Mouse (Mus musculus) heart, postnatal 0 days (tissue): ENCODE measurements at regions not wholly inside any gene's neighbourhood (a gene's known extent, or its start where the extent isn't known, plus 50 kb on each side); places are given as distances from the start of the nearest gene placed in this dataset.

Source experiments
- ATAC-seq: fragments of 200-750 bp; cut with Nextera tagmentation; 2 replicates; pipeline ENCODE4 v1.8.0; 2017; ENCODE audit warnings: low read depth, moderate number of reproducible peaks, moderate library complexity; ENCODE audit not compliant: insufficient read depth
- DNase-seq: peaks from one replicate; pipeline ENCODE4 v3.0.0-alpha.2; 2016; ENCODE audit warnings: low spot score
- H3K27ac ChIP-seq: fragments of 300-500 bp; sonication (generic); 2 replicates; pipeline ENCODE4 v1.5.1; 2014; ENCODE audit warnings: low read depth, mild to moderate bottlenecking
- H3K27me3 ChIP-seq: fragments of 300-500 bp; sonication (generic); 2 replicates; pipeline ENCODE4 v1.6.1; 2014; ENCODE audit warnings: low read length, mixed read lengths; ENCODE audit not compliant: control insufficient read depth, insufficient read depth
- H3K36me3 ChIP-seq: fragments of 300-500 bp; sonication (generic); replicated peaks from 2 replicates; pipeline ENCODE4 v1.6.1; 2014; ENCODE audit warnings: low read length, mixed read lengths; ENCODE audit not compliant: control insufficient read depth, insufficient read depth
- H3K4me1 ChIP-seq: fragments of 300-500 bp; sonication (generic); 2 replicates; pipeline ENCODE4 v1.6.1; 2014; ENCODE audit warnings: antibody characterized with exemption; ENCODE audit not compliant: control insufficient read depth, insufficient read depth
- H3K4me2 ChIP-seq: fragments of 300-500 bp; sonication (generic); 2 replicates; pipeline ENCODE4 v1.6.1; 2014; ENCODE audit warnings: low read depth, mild to moderate bottlenecking, low read length, moderate library complexity
- H3K4me3 ChIP-seq: fragments of 300-500 bp; sonication (generic); 2 replicates; pipeline ENCODE4 v1.5.1; 2014; ENCODE audit warnings: low read depth, low read length
- H3K9ac ChIP-seq: fragments of 300-500 bp; sonication (generic); replicated peaks from 2 replicates; pipeline ENCODE4 v1.6.1; 2014; ENCODE audit warnings: low read depth, low read length, mixed read lengths
- H3K9me3 ChIP-seq: fragments of 300-500 bp; sonication (generic); replicated peaks from 2 replicates; pipeline ENCODE4 v1.6.1; 2016; ENCODE audit warnings: low read length; ENCODE audit not compliant: control insufficient read depth
- CTCF ChIP-seq: IDR thresholded peaks from 2 replicates; pipeline ENCODE4 v1.5.1; 2016; ENCODE audit warnings: antibody characterized with exemption, control low read depth, low read depth
- EP300 ChIP-seq: IDR thresholded peaks from 2 replicates; pipeline ENCODE4 v1.6.1; 2016; ENCODE audit warnings: antibody characterized with exemption, low read depth
- WGBS: fragments of 180-500 bp; shearing (Covaris S2); extraction: QIAGEN DNeasy Blood & Tissue Kit; methylation state at CpG from one replicate; pipeline ENCODE4 v1.1.7; 2014; 5-methylcytosine and 5-hydroxymethylcytosine counted together

DNA sequence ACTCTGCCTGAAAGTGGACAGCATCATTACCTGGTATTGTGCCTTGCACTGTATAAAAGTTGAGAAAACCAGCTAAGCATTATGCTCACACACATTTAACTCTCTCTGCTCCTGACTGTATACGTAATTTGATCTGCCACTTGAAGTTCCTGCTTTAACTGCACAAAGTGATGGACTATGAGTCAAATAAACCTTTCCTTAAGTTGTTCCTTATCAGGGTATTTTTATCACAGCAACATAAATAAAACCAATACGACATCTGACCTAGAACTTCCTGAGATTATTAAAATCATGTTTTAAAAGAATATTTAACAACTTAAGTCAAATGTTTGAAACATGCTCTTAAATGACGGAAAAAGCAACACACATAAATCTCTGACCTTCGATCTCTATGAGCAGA is 134.9 kb upstream of the Meis1 start:
- Histone ChIP-seq H3K4me3 (no peak overlapping the region), H3K9me3 (no peaks in the 10 kb centered on the region), H3K36me3 (no peaks in the 10 kb centered on the region), H3K4me2 (no peak overlapping the region), H3K9ac (no peak overlapping the region), H3K4me1 (no peaks in the 10 kb centered on the region), H3K27me3 (no peaks in the 10 kb centered on the region), H3K27ac (no peak overlapping the region)
- no peak for ATAC-seq
- TF ChIP-seq CTCF = no peak
- TF ChIP-seq EP300 = no peak
- DNase-seq = no peak
- 73% methylated on average over 4 of the region's 4 CpGs for WGBS

DNA sequence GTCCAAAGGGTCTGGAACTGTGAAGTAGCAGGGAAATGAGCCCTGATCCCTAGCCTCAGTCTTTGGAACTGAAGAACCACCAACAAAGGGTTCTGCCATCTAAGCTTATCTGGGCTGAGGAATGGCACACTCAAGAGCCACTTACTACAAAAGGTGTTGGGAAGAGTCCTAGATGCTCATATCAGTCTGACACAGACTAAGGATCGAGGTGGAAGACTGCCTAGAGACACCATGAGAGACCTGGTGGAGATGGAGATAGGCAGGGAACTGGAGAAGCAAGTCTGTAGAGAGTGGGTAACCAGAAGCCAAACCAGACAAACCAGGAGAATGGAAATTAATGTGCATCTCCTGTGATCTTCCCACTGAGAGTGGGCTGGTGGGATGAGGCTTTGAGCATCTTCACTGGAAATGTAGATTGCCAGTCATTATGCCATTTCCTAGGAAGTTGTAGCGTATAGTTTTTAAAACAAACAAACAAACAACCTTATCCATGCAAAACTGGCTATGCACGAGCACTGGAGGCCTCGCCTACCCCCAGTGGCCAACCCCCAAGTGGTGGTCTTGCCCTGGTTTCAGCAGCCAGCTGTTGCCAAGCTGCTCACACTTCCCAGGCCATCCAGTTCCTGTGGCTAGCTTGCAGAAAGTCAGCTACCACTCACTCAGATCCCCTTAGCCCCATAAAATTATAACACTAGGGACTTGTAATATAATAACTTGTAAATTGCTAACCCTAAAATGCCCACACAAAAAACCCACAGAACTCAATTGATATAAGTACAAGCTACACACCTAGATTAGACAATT is 136.2 kb upstream of the Meis1 start:
- H3K4me1 ChIP-seq = no peaks in the 10 kb centered on the region
- H3K4me2 ChIP-seq = no peak overlapping the region
- H3K27me3 ChIP-seq = no peaks in the 10 kb centered on the region
- no peaks in the 10 kb centered on the region for H3K9me3 ChIP-seq
- no peak overlapping the region for H3K27ac ChIP-seq
- ATAC-seq (no peak), DNase-seq (no peak)
- no peaks in the 10 kb centered on the region for H3K36me3 ChIP-seq
- TF ChIP-seq EP300 (no peak), CTCF (no peak)
- WGBS = 76% methylated on average over 4 of the region's 4 CpGs
- H3K4me3 ChIP-seq = no peak overlapping the region
- no peak overlapping the region for H3K9ac ChIP-seq

DNA sequence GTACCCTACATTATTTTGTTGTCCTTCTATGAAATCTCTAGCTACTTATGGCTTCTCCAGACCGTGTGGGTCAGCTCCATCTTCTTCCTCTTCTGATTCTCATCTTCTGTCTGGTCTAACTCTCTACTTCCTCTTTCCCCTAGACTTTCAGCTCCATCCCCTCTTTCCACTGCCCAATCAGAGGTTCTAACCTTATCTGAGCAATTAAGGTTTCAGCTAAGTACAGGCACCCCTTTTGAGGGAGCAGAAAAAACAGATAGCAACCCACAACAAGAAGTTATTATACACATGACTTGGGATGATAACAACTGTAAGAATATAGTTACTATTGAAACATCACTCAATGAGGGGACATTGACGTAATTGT is 136.8 kb upstream of the Meis1 start:
- Histone ChIP-seq H3K27ac (no peak overlapping the region), H3K36me3 (no peaks in the 10 kb centered on the region), H3K4me2 (no peak overlapping the region), H3K9me3 (no peaks in the 10 kb centered on the region), H3K4me3 (no peak overlapping the region), H3K4me1 (no peaks in the 10 kb centered on the region), H3K27me3 (no peaks in the 10 kb centered on the region), H3K9ac (no peak overlapping the region)
- DNase-seq (no peak), ATAC-seq (no peak)
- TF ChIP-seq EP300 (no peak), CTCF (no peak)
- WGBS = 74% methylated on average over 2 of the region's 2 CpGs

DNA sequence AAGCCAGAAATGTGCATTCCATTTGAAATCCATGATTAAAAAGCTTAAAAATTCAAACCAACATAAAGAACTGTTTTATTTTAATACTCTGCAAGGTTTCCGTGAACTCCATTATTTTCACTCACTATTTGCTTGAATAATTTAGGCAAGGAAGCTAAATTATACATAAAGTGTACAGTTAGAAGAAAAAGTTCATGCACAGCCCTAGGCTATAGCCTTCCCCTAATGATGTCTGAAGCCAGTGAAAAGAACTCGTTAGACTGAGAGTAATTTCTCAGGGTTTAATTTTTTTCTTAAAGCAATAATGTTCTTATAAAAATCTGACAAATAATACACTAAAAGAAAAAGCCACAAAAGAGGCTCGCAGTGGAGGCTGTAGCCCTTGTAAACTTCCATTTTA is 141.4 kb upstream of the Meis1 start:
- Histone ChIP-seq H3K36me3 (no peaks in the 10 kb centered on the region), H3K4me1 (no peaks in the 10 kb centered on the region), H3K9ac (no peak overlapping the region), H3K27me3 (no peaks in the 10 kb centered on the region), H3K9me3 (no peaks in the 10 kb centered on the region), H3K4me2 (no peak overlapping the region), H3K27ac (no peak overlapping the region), H3K4me3 (no peak overlapping the region)
- DNase-seq = no peak
- 64% methylated on average over 3 of the region's 3 CpGs for WGBS
- no peak for TF ChIP-seq EP300
- TF ChIP-seq CTCF = no peak
- ATAC-seq = no peak

DNA sequence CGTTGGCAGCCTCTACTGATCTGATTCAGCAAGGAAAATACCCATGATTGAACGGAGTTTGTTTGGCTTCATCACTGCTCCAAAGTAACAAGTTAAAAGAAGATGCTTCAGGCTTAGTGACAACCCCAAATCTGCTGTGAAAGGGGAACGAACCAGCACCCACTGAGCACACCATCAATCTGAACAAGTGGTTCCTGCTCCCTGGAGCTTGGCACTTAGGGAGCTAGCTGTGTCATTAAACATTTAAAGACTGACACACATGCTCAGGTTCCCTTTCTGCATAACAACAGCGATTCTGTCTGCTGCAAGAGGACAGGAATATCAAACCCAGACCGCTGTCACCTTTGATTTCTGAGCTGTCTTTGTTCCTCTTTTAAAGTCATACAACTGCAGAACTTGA is 141.9 kb upstream of the Meis1 start:
- no peak overlapping the region for H3K27ac ChIP-seq
- H3K27me3 ChIP-seq = no peaks in the 10 kb centered on the region
- H3K9me3 ChIP-seq = no peaks in the 10 kb centered on the region
- no peaks in the 10 kb centered on the region for H3K36me3 ChIP-seq
- DNase-seq = no peak
- H3K9ac ChIP-seq = no peak overlapping the region
- no peaks in the 10 kb centered on the region for H3K4me1 ChIP-seq
- ATAC-seq = no peak
- 46% methylated on average over 5 of the region's 5 CpGs for WGBS
- H3K4me2 ChIP-seq = no peak overlapping the region
- no peak overlapping the region for H3K4me3 ChIP-seq
- no peak for TF ChIP-seq CTCF
- TF ChIP-seq EP300 = no peak

DNA sequence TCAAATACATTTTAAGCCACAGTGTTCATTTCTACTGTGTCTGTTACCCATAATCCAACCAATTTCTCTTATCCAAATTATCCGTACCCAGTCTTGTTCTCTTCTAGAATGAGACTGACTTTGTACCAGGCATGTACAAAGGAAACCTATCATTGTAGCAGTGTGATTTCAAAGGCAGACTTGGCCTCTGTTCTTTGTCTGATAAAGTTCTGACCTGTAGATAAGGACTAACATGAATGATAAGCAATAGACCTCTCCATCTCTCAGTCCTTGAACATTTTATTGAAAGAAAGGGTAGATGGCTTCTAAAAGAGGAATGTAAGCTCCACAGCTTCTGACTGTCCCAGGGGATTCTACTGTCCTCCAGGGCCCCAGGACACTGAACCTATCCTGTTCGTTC is 152.2 kb upstream of the Meis1 start:
- DNase-seq (no peak), ATAC-seq (no peak)
- H3K27me3 ChIP-seq = no peaks in the 10 kb centered on the region
- H3K36me3 ChIP-seq = no peaks in the 10 kb centered on the region
- no peaks in the 10 kb centered on the region for H3K4me1 ChIP-seq
- H3K4me3 ChIP-seq = no peak overlapping the region
- H3K9ac ChIP-seq = no peak overlapping the region
- no peak overlapping the region for H3K27ac ChIP-seq
- 76% methylated on average over 2 of the region's 2 CpGs for WGBS
- no peak overlapping the region for H3K4me2 ChIP-seq
- no peaks in the 10 kb centered on the region for H3K9me3 ChIP-seq
- TF ChIP-seq CTCF (no peak), EP300 (no peak)
